Mouse (Mus musculus): ENCODE results near the gene Slc8a1. TPM values are rescaled to one million over a fixed set of nuclear protein-coding genes. Genes with fewer than 3 reads are reported as not detected.

The Slc8a1 gene
- polyA plus RNA-seq, 1 experiment = 3.2 TPM

DNA sequence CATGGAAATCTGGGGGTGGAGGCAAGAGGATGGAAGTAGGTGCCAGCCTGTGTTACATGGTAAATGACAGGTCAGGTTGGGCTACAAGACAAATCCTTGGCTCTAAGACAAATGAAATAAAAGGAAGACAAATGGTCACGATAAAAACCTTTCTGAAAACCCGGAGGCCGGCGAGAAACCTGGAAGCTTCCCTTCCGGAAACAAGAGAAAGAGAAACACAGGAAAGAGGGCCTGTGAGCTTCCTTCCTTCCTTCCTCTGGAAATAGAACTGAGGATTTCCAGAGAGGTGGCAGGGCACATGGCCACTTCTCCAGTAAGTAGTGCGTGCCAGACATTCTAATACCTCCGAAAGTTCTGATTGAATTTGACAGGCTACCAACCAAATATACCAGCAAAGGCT, 282.2 kb downstream of the Slc8a1 start:
- Histone ChIP-seq H3K4me1 (ENCODE audit: control insufficient read depth, insufficient read depth, insufficient read length) (no peaks in the 10 kb centered on the region), H3K27ac (ENCODE audit: insufficient read depth, low read length) (no peak overlapping the region), H3K4me3 (ENCODE audit: extremely low read depth, insufficient read depth, insufficient read length) (no peak overlapping the region), H3K27me3 (ENCODE audit: control insufficient read depth, insufficient read depth, low read length) (no peaks in the 10 kb centered on the region), H3K36me3 (ENCODE audit: control insufficient read depth, insufficient read depth, low read length) (no peaks in the 10 kb centered on the region)
- DNase-seq (ENCODE audit: low read depth in 1 of 2, low spot score in 2 of 2) = no peak
- 89% methylated on average over 7 of the region's 7 CpGs for WGBS
- no peak for TF ChIP-seq CTCF (IDR thresholded peaks at IDR 0.05; ENCODE audit: extremely low read depth, insufficient read depth, insufficient read length, insufficient replicate concordance)
- no peak for TF ChIP-seq POLR2A (IDR thresholded peaks at IDR 0.05; ENCODE audit: low read depth, low read length)

DNA sequence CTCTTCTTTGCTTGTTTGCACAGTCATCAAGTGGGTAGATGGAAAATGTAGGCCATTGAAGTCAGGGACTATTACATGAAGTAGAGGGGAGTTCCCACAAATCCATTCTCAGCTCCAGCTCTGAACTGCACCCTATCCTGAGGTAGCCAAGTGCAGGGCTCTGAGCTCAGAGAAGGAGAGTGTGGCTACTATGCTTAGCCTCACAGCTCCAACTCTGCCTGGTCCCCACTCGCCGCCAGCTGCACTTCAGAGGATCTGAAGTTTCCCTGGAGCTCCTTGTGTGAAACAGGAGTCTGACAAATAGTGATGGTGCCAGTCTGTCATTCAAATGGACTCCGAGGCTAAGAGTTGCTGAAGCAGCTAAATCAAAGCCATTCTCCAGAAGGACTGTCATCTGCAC, 282.9 kb downstream of the Slc8a1 start:
- Histone ChIP-seq H3K27ac (ENCODE audit: insufficient read depth, low read length) (no peak overlapping the region), H3K36me3 (ENCODE audit: control insufficient read depth, insufficient read depth, low read length) (no peaks in the 10 kb centered on the region), H3K4me3 (ENCODE audit: extremely low read depth, insufficient read depth, insufficient read length) (no peak overlapping the region), H3K4me1 (ENCODE audit: control insufficient read depth, insufficient read depth, insufficient read length) (no peaks in the 10 kb centered on the region), H3K27me3 (ENCODE audit: control insufficient read depth, insufficient read depth, low read length) (no peaks in the 10 kb centered on the region)
- WGBS = 92% methylated on average over 3 of the region's 3 CpGs
- DNase-seq (ENCODE audit: low read depth in 1 of 2, low spot score in 2 of 2) = no peak
- no peak for TF ChIP-seq CTCF (IDR thresholded peaks at IDR 0.05; ENCODE audit: extremely low read depth, insufficient read depth, insufficient read length, insufficient replicate concordance)
- TF ChIP-seq POLR2A (IDR thresholded peaks at IDR 0.05; ENCODE audit: low read depth, low read length) = no peak

DNA sequence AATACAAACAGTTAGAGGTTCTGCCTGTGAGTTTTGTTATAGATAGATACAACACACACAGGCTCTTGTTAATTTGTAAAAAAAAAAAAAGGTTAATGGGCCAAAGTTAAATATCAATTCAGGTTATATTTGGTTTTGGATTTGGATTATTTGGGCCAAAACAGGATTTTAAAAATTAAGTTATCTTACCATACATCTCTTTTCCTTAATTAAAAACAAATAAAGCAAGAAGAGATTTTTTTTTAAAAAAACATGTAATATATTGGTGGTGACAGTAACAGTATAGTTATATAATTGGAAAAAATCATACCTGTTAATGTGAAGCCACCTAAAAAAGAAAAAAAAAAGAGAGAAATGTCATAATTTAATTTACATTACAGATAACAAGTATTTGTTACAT, 296.7 kb downstream of the Slc8a1 start, which contains the start of gene Gm11096:
Gene Gm11096 (plus strand): TSS at position 301 of the 400 bp plus-strand sequence.
- Histone ChIP-seq H3K4me3 (ENCODE audit: extremely low read depth, insufficient read depth, insufficient read length) (no peak within 1 kb of the TSS), H3K27ac (ENCODE audit: insufficient read depth, low read length) (no peak within 1 kb of the TSS), H3K4me1 (ENCODE audit: control insufficient read depth, insufficient read depth, insufficient read length) (no peaks in the 10 kb centered on the region), H3K36me3 (ENCODE audit: control insufficient read depth, insufficient read depth, low read length) (no peaks in the 10 kb centered on the region), H3K27me3 (ENCODE audit: control insufficient read depth, insufficient read depth, low read length) (no peaks in the 10 kb centered on the region)
- TF ChIP-seq POLR2A (IDR thresholded peaks at IDR 0.05; ENCODE audit: low read depth, low read length) (no peak), CTCF (IDR thresholded peaks at IDR 0.05; ENCODE audit: extremely low read depth, insufficient read depth, insufficient read length, insufficient replicate concordance) (no peak)
- DNase-seq (ENCODE audit: low read depth in 1 of 2, low spot score in 2 of 2) = no peak

DNA sequence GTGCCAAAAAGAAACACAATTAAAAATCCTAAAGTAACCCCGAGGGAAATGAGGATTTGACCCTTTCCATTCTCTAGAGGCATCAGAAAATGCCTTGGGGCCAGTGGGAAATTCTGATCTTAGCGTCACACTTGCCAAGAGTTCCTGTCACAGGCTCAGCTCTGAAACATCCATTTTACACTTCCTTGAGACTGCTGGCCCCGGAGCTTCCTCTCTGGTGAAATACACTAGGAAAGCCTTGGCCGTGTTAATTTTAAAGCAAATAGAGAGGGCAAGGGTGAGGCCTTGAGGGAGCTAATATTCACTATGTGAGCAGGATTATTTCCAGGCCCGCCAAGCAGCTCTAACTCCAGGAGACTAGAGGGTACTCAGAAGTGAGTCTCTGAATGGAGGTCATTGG, 305.0 kb downstream of the Slc8a1 start:
- Histone ChIP-seq H3K36me3 (ENCODE audit: control insufficient read depth, insufficient read depth, low read length) (no peaks in the 10 kb centered on the region), H3K4me3 (ENCODE audit: extremely low read depth, insufficient read depth, insufficient read length) (no peak overlapping the region), H3K4me1 (ENCODE audit: control insufficient read depth, insufficient read depth, insufficient read length) (no peaks in the 10 kb centered on the region), H3K27me3 (ENCODE audit: control insufficient read depth, insufficient read depth, low read length) (no peaks in the 10 kb centered on the region), H3K27ac (ENCODE audit: insufficient read depth, low read length) (no peak overlapping the region)
- no peak for DNase-seq (ENCODE audit: low read depth in 1 of 2, low spot score in 2 of 2)
- WGBS = 57% methylated on average over 5 of the region's 5 CpGs
- TF ChIP-seq POLR2A (IDR thresholded peaks at IDR 0.05; ENCODE audit: low read depth, low read length) (no peak), CTCF (IDR thresholded peaks at IDR 0.05; ENCODE audit: extremely low read depth, insufficient read depth, insufficient read length, insufficient replicate concordance) (no peak)

DNA sequence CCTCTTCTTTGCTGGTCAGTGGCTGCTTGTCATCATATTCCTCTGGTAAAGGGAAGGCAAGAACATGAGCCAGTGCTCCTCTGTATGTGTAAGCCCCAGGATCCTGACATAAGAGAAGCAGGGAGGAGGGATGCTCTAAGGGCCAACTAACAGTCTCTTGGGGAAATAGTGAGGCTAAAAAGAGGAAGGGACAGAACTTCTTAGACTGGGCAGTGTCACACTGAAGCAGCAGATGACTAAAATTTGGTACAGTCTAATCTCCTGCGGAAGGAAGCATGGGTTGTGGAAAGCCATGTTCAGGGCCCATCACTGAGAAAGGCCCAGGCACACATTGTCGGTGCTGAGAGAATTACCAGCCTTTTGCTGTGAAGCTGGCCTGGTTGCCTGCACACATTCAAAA, 305.4 kb downstream of the Slc8a1 start:
- no peaks in the 10 kb centered on the region for H3K27me3 ChIP-seq (ENCODE audit: control insufficient read depth, insufficient read depth, low read length)
- H3K4me1 ChIP-seq (ENCODE audit: control insufficient read depth, insufficient read depth, insufficient read length) = no peaks in the 10 kb centered on the region
- H3K36me3 ChIP-seq (ENCODE audit: control insufficient read depth, insufficient read depth, low read length) = no peaks in the 10 kb centered on the region
- no peak overlapping the region for H3K27ac ChIP-seq (ENCODE audit: insufficient read depth, low read length)
- WGBS = 61% methylated on average over 2 of the region's 2 CpGs
- H3K4me3 ChIP-seq (ENCODE audit: extremely low read depth, insufficient read depth, insufficient read length) = no peak overlapping the region
- TF ChIP-seq POLR2A (IDR thresholded peaks at IDR 0.05; ENCODE audit: low read depth, low read length) = no peak
- TF ChIP-seq CTCF (IDR thresholded peaks at IDR 0.05; ENCODE audit: extremely low read depth, insufficient read depth, insufficient read length, insufficient replicate concordance) = no peak
- no peak for DNase-seq (ENCODE audit: low read depth in 1 of 2, low spot score in 2 of 2)

DNA sequence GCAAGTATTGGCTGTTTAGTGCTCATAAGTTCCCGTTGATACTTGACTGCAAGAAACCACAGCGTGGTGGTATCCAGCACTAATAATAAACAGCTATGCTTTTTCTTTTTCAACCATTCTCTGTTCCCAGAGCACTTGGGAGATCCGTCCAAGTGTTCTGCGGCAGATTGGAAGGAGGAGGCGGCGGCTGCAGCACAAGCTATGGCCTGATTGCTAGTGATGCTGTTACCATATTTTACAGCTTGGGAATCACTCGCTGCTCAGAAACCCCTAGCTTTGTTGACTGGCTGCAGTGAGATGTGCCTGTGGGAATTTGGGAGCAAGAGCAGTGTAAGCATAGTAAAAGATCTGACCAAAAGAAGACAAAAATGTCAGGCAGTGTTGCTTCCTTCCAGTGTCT, 310.9 kb downstream of the Slc8a1 start:
- no peak overlapping the region for H3K4me3 ChIP-seq (ENCODE audit: extremely low read depth, insufficient read depth, insufficient read length)
- 86% methylated on average over 7 of the region's 7 CpGs for WGBS
- no peak for DNase-seq (ENCODE audit: low read depth in 1 of 2, low spot score in 2 of 2)

DNA sequence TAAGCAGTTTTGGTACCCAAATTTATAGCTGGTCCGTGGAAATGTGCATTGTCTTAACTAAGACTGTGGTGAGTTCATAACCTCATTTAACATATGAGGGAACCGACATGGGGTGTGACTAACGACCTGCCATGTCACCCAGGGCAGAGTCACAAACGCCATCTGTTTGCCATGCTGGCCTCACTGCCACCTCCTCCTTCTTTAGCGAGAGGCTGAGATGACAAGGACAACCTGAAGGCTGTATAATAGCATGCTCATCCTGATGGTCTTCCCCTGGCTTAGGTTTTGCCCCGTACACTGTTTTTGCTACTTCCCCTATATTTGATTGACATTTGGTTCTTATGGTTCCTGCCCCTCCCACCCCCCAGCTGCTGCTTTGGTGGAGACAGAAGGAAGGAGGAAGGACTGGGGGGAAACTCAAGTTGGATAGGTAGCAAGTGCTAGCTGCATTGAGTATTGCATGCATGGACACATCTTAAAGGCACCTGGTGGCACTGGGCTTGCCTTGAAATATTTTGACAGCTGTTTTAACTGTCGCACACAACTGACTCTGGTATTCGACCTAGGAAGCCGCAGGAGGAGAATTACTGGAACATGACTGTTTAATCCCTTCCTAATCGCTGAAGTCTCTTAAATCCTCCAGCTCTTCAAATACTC, 313.8 kb downstream of the Slc8a1 start:
- no peak for DNase-seq (ENCODE audit: low read depth in 1 of 2, low spot score in 2 of 2)
- Histone ChIP-seq H3K27me3 (ENCODE audit: control insufficient read depth, insufficient read depth, low read length) (no peaks in the 10 kb centered on the region), H3K27ac (ENCODE audit: insufficient read depth, low read length) (no peak overlapping the region), H3K4me1 (ENCODE audit: control insufficient read depth, insufficient read depth, insufficient read length) (peaks cover 2% of the 10 kb centered on the region; the same call in 1 of the 2 replicates), H3K4me3 (ENCODE audit: extremely low read depth, insufficient read depth, insufficient read length) (no peak overlapping the region), H3K36me3 (ENCODE audit: control insufficient read depth, insufficient read depth, low read length) (no peaks in the 10 kb centered on the region)
- TF ChIP-seq CTCF (IDR thresholded peaks at IDR 0.05; ENCODE audit: extremely low read depth, insufficient read depth, insufficient read length, insufficient replicate concordance) (no peak), POLR2A (IDR thresholded peaks at IDR 0.05; ENCODE audit: low read depth, low read length) (no peak)
- 17% methylated on average over 10 of the region's 10 CpGs for WGBS

More for the DNA sequence above, 310.9 kb downstream of the Slc8a1 start:
- H3K4me1 ChIP-seq (ENCODE audit: control insufficient read depth, insufficient read depth, insufficient read length) = peaks cover 2% of the 10 kb centered on the region; the same call in 1 of the 2 replicates
- H3K27ac ChIP-seq (ENCODE audit: insufficient read depth, low read length) = no peak overlapping the region
- no peak for TF ChIP-seq POLR2A (IDR thresholded peaks at IDR 0.05; ENCODE audit: low read depth, low read length)
- TF ChIP-seq CTCF (IDR thresholded peaks at IDR 0.05; ENCODE audit: extremely low read depth, insufficient read depth, insufficient read length, insufficient replicate concordance) = no peak
- no peaks in the 10 kb centered on the region for H3K36me3 ChIP-seq (ENCODE audit: control insufficient read depth, insufficient read depth, low read length)
- no peaks in the 10 kb centered on the region for H3K27me3 ChIP-seq (ENCODE audit: control insufficient read depth, insufficient read depth, low read length)

All from spleen, adult 2 months (tissue).